Mouse (Mus musculus): ENCODE results near the gene Mms19. TPM values are rescaled to one million over a fixed set of nuclear protein-coding genes. Genes with fewer than 3 reads are reported as not detected.

Mms19 gene
- polyA plus RNA-seq, 1 experiment from 2014 or later: 38.4 TPM

DNA sequence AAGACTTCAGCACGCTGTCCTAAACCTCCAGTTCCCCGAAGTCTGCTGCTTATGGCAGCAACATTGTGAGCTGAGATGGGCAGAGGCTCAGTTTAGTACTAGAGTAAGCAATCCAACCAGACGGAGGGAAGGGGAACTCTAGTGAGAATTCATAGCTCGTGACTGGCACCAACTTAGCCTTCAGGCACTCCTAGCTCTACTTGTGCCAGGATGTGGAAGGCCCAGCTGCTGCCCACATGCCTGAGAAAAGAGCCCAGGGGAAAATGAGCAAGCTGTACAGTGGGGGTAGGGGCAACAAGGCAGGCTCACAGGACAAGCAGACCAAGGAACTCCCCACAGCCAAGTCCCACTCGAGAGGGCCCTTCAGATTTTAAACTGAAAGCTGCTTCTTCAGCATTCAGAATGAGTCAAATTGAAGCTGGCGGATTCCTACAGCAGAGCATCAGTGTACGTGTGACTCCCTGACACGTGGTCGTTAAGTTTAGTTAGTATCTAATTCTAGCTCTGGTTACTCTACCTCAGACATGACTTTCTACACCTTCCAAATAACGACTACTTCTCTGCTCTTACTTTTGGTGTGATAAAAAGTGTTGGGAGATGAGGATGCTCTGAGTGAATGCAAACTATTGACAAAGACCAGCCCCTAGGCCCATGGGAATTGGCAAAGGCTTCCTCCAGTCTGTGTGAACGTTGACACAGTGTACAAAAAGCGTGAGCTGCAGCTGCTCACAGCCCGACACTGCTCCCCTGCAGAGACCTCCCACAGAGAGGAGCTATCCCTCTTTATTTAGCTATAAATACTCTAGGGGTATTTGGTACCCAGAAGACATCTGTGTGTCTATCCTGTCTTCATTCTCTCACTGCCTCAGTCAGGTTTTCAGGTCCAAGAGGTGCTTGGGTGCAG lies 6.8 kb downstream of the Mms19 start:
- Histone ChIP-seq H3K9ac (no peak overlapping the region), H3K4me2 (replicated peaks) (no peak overlapping the region)
- ATAC-seq (ENCODE audit: low FRiP score, low read depth): peak; percentile 58; the same call in 1 of the 2 replicates

DNA sequence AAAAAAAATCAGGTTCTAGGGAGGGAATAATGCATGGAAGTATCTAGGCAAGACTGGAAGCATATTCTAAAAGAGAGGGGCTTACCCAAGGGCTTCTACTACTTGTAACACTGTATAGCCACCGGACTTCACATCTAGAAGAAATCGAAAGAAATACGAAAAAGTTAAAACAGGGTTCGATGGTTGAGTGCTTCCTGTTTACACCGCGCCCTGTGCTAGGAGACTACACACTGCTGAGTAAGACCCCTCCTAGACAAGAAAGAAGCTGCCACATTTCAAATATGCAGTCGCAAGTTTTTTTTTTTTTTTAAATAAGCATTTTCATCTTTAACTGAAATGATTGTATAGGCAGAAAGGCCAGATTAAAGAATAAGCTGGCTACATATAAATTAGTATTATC lies 11.3 kb downstream of the Mms19 start:
- WGBS: 95% methylated on average over 7 of the region's 7 CpGs
- H3K36me3 ChIP-seq: peaks cover 34% of the 10 kb centered on the region

More for the DNA sequence above, 6.8 kb downstream of the Mms19 start:
- Histone ChIP-seq H3K4me1 (peaks cover 24% of the 10 kb centered on the region), H3K9me3 (no peaks in the 10 kb centered on the region), H3K27ac (no peak overlapping the region), H3K4me3 (no peak overlapping the region), H3K27me3 (replicated peaks) (no peaks in the 10 kb centered on the region), H3K36me3 (0 out of 2 replicates have a peak, but pooled peaks cover 2% of the 10 kb centered on the region)
- 57% methylated on average over 13 of the region's 13 CpGs for WGBS

DNA sequence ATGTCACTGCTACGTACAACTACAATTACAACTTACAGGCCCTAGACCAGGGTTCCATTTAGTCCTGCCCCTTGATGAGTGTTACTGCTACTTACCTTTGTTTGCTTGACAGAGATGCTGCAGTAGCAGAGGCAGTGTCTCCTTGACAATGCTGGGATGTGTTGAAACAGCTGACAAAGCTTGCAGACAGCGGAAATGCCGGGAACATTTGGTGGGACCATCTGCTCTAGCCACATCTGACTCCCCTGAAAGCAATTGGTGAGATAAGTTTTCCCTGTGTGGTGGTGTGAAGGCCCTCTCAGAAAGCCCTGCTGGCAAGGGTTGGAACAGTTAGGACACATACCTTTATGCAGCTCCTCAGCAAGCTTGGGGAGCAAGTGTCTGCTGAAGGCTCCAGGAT lies 27.4 kb downstream of the Mms19 start:
- Histone ChIP-seq H3K27me3 (replicated peaks) (no peaks in the 10 kb centered on the region), H3K9ac (no peak overlapping the region), H3K36me3 (peaks cover 89% of the 10 kb centered on the region), H3K27ac (no peak overlapping the region), H3K4me2 (replicated peaks) (no peak overlapping the region), H3K9me3 (no peaks in the 10 kb centered on the region), H3K4me3 (no peak overlapping the region), H3K4me1 (no peaks in the 10 kb centered on the region)
- 86% methylated on average over 3 of the region's 3 CpGs for WGBS
- no peak for ATAC-seq (ENCODE audit: low FRiP score, low read depth)

More for the DNA sequence above, 11.3 kb downstream of the Mms19 start:
- no peaks in the 10 kb centered on the region for H3K9me3 ChIP-seq
- H3K27me3 ChIP-seq (replicated peaks): no peaks in the 10 kb centered on the region
- no peak overlapping the region for H3K4me3 ChIP-seq
- no peak overlapping the region for H3K4me2 ChIP-seq (replicated peaks)
- peaks cover 13% of the 10 kb centered on the region for H3K4me1 ChIP-seq
- no peak for ATAC-seq (ENCODE audit: low FRiP score, low read depth)
- H3K9ac ChIP-seq: no peak overlapping the region
- H3K27ac ChIP-seq: no peak overlapping the region

DNA sequence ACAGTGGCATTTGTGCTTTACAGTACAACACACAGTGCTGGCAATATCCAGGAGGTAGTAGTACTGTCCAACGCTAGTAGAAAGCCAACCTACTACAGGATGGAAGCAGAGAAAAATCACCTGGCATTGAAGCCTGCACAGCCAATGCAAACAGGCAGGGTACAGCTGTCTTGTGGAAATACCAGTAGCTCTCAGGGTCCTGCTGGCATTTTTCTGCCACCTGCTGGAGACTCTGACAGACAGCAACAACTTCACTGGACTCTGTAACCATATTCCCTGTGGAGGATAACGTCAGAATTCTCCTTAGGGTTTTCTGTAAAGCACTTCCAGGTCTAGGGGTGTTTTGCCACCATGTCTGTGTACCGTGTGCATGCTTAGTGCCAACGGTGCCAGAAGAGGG lies 28.7 kb downstream of the Mms19 start:
- no peaks in the 10 kb centered on the region for H3K9me3 ChIP-seq
- WGBS: 82% methylated on average over 4 of the region's 4 CpGs
- no peak overlapping the region for H3K9ac ChIP-seq
- no peak for ATAC-seq (ENCODE audit: low FRiP score, low read depth)
- no peak overlapping the region for H3K27ac ChIP-seq
- no peaks in the 10 kb centered on the region for H3K27me3 ChIP-seq (replicated peaks)
- peaks cover 94% of the 10 kb centered on the region for H3K36me3 ChIP-seq
- no peaks in the 10 kb centered on the region for H3K4me1 ChIP-seq
- no peak overlapping the region for H3K4me3 ChIP-seq
- H3K4me2 ChIP-seq (replicated peaks): no peak overlapping the region

DNA sequence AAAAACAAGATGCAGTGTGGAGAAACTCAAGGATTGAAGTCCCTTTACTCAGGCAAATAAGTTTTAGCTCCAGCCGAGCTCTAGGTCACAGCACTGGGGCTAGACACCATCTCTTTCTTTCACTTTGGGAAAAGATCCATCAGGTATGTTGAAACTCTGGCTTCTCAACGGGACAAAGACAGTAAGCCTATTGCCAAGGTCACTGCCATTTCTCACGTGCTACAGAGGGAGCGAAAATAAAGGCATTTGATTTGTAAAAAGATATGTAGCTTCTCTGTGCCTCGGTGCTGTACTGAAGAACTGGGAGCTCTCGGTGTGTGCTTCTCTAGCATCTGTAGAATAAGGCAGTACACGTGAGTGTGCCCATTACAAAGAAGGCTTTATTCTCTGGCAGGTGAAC lies 37.1 kb downstream of the Mms19 start:
- ATAC-seq (ENCODE audit: low FRiP score, low read depth): no peak
- H3K4me1 ChIP-seq: no peaks in the 10 kb centered on the region
- H3K4me2 ChIP-seq (replicated peaks): no peak overlapping the region
- H3K36me3 ChIP-seq: peaks cover 92% of the 10 kb centered on the region
- H3K4me3 ChIP-seq: no peak overlapping the region
- 91% methylated on average over 7 of the region's 7 CpGs for WGBS
- H3K9me3 ChIP-seq: 0 out of 2 replicates have a peak, but pooled peaks cover 4% of the 10 kb centered on the region
- no peak overlapping the region for H3K9ac ChIP-seq
- no peak overlapping the region for H3K27ac ChIP-seq
- H3K27me3 ChIP-seq (replicated peaks): no peaks in the 10 kb centered on the region

DNA sequence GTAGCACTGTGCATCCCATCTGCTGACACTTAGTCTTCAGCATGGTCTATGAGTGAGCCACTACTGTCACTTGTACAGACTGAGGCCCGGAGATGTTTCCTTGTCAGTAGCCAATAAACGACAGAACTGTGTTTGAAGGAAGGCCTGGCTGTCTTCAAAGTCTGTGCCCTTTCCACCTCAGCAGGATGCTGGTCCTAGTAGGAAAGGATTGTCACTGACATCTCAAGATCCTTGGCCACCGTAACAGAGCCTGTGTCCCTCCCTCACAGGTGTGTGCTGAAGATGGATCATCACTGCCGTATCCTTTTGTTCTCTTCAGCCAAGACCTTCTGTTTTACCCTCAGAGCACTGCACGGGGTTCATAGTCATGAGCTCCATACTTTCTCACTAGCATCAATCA lies 42.4 kb downstream of the Mms19 start:
- 94% methylated on average over 5 of the region's 5 CpGs for WGBS
- no peak overlapping the region for H3K4me3 ChIP-seq
- H3K9ac ChIP-seq: no peak overlapping the region
- peaks cover 8% of the 10 kb centered on the region for H3K4me1 ChIP-seq
- ATAC-seq (ENCODE audit: low FRiP score, low read depth): no peak
- H3K4me2 ChIP-seq (replicated peaks): no peak overlapping the region
- H3K27ac ChIP-seq: no peak overlapping the region
- peaks cover 64% of the 10 kb centered on the region for H3K36me3 ChIP-seq
- H3K9me3 ChIP-seq: no peaks in the 10 kb centered on the region
- H3K27me3 ChIP-seq (replicated peaks): no peaks in the 10 kb centered on the region

DNA sequence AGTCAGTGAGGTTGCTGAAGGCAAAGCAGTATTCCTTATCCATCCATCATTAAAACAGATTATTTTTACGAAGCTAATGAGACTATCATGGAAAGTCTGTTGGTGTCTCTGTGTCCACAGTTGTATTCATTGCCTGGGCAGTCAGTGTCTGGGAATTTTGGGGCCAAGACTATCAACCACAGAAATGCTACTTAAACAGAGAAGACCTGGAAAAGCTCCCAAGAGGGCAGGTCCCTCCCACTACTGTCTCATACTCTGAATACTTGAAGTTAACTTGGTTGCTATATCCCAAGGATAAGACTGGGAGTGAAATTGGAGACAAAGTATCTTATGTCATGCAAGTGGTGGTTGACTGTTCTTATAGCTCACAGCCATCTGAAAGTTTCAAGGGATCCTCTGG lies 45.0 kb downstream of the Mms19 start:
- H3K4me3 ChIP-seq: no peak overlapping the region
- 90% methylated on average over 1 of the region's 1 CpGs for WGBS
- H3K4me2 ChIP-seq (replicated peaks): no peak overlapping the region
- H3K9ac ChIP-seq: no peak overlapping the region
- no peak overlapping the region for H3K27ac ChIP-seq
- peaks cover 8% of the 10 kb centered on the region for H3K4me1 ChIP-seq
- H3K36me3 ChIP-seq: peaks cover 44% of the 10 kb centered on the region
- ATAC-seq (ENCODE audit: low FRiP score, low read depth): no peak
- H3K9me3 ChIP-seq: no peaks in the 10 kb centered on the region
- no peaks in the 10 kb centered on the region for H3K27me3 ChIP-seq (replicated peaks)

DNA sequence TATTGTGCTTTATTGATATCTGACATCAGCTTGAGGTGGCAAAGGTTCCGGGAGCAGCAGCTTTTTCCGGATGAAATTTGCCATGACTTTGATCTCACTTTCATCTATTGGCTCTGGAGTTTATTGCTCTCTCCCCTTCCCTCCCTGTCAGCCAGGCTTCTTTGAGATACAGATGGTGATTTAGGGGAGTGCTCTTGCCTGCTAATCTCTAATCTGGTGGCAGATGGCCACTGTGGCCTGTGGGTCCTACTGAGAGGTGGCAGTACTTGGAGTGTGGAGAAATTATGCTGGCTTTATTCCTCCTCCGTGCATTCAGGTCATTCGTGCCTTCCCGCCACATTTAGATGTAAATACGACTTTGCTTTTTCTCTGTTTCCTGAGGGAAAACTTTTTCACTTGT lies 46.8 kb downstream of the Mms19 start:
- Histone ChIP-seq H3K4me1 (peaks cover 8% of the 10 kb centered on the region), H3K36me3 (peaks cover 35% of the 10 kb centered on the region), H3K27ac (no peak overlapping the region), H3K4me2 (replicated peaks) (peak overlapping the region; percentile 79), H3K27me3 (replicated peaks) (no peaks in the 10 kb centered on the region), H3K9ac (peak overlapping the region; percentile 72), H3K9me3 (no peaks in the 10 kb centered on the region), H3K4me3 (peak overlapping the region; percentile 89)
- 12% methylated on average over 6 of the region's 6 CpGs for WGBS
- ATAC-seq (ENCODE audit: low FRiP score, low read depth): no peak

DNA sequence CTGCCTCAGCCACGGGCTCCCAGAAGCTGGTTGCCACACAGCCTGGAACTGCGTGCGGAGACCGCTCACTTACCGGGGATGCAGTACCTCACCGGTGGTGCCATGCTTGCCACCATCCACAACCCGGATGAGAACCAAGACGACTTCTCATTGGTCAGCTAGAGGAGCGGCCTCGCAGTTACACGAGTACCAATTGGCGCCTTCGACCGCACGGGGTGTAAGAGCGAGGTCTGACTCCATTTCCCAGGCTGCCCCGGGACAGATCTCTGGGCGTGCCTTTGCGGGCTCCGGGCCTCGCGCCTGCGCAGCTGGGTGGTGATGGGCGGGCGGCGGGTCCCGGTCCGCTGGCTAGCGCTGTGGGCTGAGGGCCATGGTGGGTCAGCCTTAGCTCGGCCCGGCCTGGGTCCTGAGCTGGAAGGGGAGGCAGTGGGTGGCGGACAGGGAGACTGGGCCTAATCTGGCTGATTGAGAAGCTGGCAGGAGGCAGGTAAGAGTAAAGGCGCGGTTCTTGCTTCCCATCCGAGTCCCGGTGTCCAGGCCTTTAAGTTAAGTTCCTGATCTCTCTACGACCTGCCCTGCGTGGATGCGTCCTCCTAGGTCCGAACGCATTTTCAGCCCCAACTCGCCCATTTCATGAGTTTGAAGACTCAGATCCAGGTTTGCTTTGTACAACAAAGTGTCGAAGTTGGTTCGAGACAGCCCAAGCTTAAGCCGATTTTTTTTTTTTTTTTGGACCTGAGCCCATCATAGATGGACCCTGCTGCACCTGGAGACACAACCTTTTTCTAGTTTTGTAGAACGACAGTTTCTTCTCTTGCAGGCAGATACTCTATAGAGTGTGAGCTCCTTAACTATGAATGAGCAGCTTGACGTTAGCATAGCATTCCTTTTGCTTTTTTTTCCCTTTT lies 47.5 kb downstream of the Mms19 start, which contains the start of the genes Exosc1 and Zdhhc16:
Gene Exosc1, minus strand, starts transcription at position 245 of the 908 bp plus-strand sequence.
Gene Zdhhc16, plus strand, starts transcription at position 302 of the 908 bp plus-strand sequence.
- peaks cover 35% of the 10 kb centered on the region for H3K36me3 ChIP-seq
- WGBS: under 1% methylated on average over 47 of the region's 47 CpGs
- ATAC-seq (ENCODE audit: low FRiP score, low read depth): peak; percentile 100

DNA sequence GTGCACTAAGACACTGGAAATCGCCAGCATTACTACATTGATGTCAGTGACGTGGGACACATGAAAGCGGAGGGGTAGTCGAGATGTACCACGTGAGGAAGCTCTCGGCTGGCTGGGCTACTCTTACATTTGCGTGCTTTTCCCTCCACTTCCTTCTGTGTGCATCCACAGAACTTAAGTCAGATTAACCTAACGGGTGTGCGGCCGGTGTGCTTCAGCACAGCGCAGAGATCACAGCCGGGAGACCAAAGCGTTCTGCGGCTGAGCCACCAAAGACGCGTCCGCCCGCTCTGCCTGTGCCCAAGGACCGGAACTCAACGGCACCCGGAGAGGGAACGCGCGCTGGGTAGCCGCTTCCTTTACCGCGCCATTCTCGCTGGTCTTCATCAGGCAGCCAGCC lies 48.3 kb downstream of the Mms19 start:
- H3K27me3 ChIP-seq (replicated peaks): no peaks in the 10 kb centered on the region
- H3K4me1 ChIP-seq: peaks cover 8% of the 10 kb centered on the region
- WGBS: under 1% methylated on average over 28 of the region's 28 CpGs
- peak overlapping the region; percentile 89 for H3K4me3 ChIP-seq
- H3K9me3 ChIP-seq: no peaks in the 10 kb centered on the region
- H3K36me3 ChIP-seq: peaks cover 35% of the 10 kb centered on the region
- peak overlapping the region; percentile 79 for H3K4me2 ChIP-seq (replicated peaks)
- peak; percentile 27 for ATAC-seq (ENCODE audit: low FRiP score, low read depth)
- peak overlapping the region; percentile 59; the same call in 1 of the 2 replicates for H3K27ac ChIP-seq
- H3K9ac ChIP-seq: peak overlapping the region; percentile 77

More for the DNA sequence above, 47.5 kb downstream of the Mms19 start, which contains the start of the genes Exosc1 and Zdhhc16:
- Histone ChIP-seq H3K9me3 (no peaks in the 10 kb centered on the region), H3K9ac (peak within 1 kb of the TSS; percentile 77), H3K4me1 (peaks cover 8% of the 10 kb centered on the region), H3K27me3 (replicated peaks) (no peaks in the 10 kb centered on the region), H3K4me3 (peak within 1 kb of the TSS; percentile 89), H3K27ac (peak within 1 kb of the TSS; percentile 59; the same call in 1 of the 2 replicates), H3K4me2 (replicated peaks) (peak within 1 kb of the TSS; percentile 79)

DNA sequence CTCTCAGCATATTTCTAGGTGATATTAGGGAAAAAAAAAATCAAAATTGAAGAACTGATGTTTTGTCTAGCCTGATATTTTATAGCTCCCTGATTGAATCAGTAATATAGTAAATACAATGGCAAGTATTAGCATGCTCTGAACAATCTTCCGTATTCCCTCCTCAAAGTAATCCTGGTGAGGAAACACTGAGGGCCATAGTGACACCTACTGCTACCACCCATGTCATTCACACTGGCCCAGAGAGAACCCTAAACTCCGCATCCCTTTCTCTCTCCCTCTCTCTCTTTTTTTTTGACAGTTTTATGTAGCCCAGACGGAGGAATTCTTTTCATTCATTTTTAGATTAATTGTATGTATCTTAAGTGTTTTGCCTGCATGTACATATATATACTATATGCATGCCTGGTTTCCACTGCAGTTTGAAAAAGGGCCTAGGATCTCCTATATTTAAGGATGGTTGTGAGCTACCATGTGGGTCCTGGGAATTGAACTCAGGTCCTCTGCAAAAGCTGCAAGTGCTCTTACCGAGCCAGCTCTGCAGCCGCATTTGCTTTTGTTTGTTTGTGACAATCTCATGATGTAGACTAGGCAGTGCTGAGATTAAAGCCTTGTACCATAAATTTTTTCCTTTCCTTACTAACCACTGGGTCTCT lies 60.4 kb downstream of the Mms19 start:
- Histone ChIP-seq H3K9me3 (no peaks in the 10 kb centered on the region), H3K4me2 (replicated peaks) (no peak overlapping the region), H3K4me1 (no peaks in the 10 kb centered on the region), H3K9ac (no peak overlapping the region), H3K27ac (no peak overlapping the region), H3K36me3 (peaks cover 65% of the 10 kb centered on the region), H3K4me3 (no peak overlapping the region), H3K27me3 (replicated peaks) (no peaks in the 10 kb centered on the region)
- ATAC-seq (ENCODE audit: low FRiP score, low read depth): no peak
- 85% methylated on average over 5 of the region's 5 CpGs for WGBS
